Comparison of ENCODE assay signal across 8 mouse cellular contexts in the genomic region with DNA sequence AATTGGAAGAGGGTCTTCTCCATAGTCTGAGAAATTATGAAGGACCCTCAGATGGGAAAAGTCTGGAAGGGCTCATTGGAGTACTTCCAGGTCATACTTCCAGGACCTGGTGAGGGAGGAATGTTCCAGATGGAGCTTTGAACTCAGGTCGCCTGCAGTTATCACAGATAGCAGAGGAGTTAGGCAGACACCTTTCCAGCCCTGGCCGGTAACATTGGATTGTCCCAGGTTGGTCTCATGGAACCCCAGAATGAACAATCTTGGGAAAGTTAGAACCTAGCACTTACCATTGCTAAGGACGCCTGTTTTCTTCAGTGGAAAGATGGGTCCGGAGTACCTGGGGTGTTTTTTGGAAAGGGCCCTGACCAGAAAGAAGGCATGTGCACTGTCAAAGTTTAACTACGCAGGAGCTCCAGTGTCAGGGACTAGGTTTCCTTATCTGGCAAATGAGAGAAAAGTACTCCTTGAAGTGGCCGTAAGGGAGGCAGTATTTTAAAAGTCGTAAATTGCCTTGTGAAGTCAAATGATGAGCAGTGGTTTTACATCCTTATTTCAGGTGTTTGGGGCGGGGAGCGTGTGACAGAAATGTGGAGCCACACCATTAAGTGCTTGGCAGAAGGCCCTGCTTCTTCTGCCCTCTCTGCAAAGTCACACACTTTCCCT. TPM values are rescaled to one million over a fixed set of nuclear protein-coding genes. Genes with fewer than 3 reads are reported as not detected.
A peak's percentile ranks its signal among the peaks of the same experiment; 100 is the strongest.
DNase-seq lines count a peak whose midpoint lies in the region; ATAC-seq and TF ChIP-seq lines count a peak whose summit lies in the region.

No protein-coding gene starts in this region.

- H3K36me3 ChIP-seq in heart, embryonic 15.5 days, result peaks cover 10% of the 10 kb centered on the region; the same call in 1 of the 2 replicates
- H3K36me3 ChIP-seq in liver, embryonic 15.5 days (replicated peaks), result peaks cover 23% of the 10 kb centered on the region
- H3K36me3 ChIP-seq in stomach, embryonic 15.5 days, result peaks cover 12% of the 10 kb centered on the region; the same call in 1 of the 2 replicates

- H3K4me1 ChIP-seq in lung, adult 2 months (ENCODE audit: control insufficient read depth, insufficient read depth, low read length), result no peaks in the 10 kb centered on the region
- peaks cover 14% of the 10 kb centered on the region for H3K4me1 ChIP-seq in heart, embryonic 15.5 days (replicated peaks)
- H3K4me1 ChIP-seq in liver, embryonic 15.5 days (replicated peaks), result peaks cover 28% of the 10 kb centered on the region
- H3K4me1 ChIP-seq in stomach, embryonic 15.5 days, result peaks cover 6% of the 10 kb centered on the region; the same call in 1 of the 2 replicates

- H3K27me3 ChIP-seq in heart, embryonic 15.5 days, result peaks cover 9% of the 10 kb centered on the region; the same call in 1 of the 2 replicates
- H3K27me3 ChIP-seq in liver, embryonic 15.5 days, result 0 out of 2 replicates have a peak, but pooled peaks cover 9% of the 10 kb centered on the region
- H3K27me3 ChIP-seq in stomach, embryonic 15.5 days (replicated peaks), result no peaks in the 10 kb centered on the region

- no peak for ATAC-seq in heart, embryonic 15.5 days (replicated peaks; ENCODE audit: insufficient number of reproducible peaks, insufficient read depth, low FRiP score, low read depth)
- no peak for ATAC-seq in liver, embryonic 15.5 days (ENCODE audit: insufficient read depth)
- ATAC-seq in stomach, embryonic 15.5 days (ENCODE audit: insufficient read depth, low FRiP score, low read depth), result no peak

- peak overlapping the region; percentile 88 for H3K4me2 ChIP-seq in heart, embryonic 15.5 days
- peak overlapping the region; percentile 98 for H3K4me2 ChIP-seq in liver, embryonic 15.5 days
- peak overlapping the region; percentile 80 for H3K4me2 ChIP-seq in stomach, embryonic 15.5 days

- WGBS in lung, adult 2 months, result 59% methylated on average over 9 of the region's 9 CpGs
- WGBS in heart, embryonic 15.5 days, result 55% methylated on average over 9 of the region's 9 CpGs
- 41% methylated on average over 9 of the region's 9 CpGs for WGBS in liver, embryonic 15.5 days (ENCODE audit: insufficient replicate concordance)
- WGBS in stomach, embryonic 15.5 days, result 55% methylated on average over 9 of the region's 9 CpGs

- H3K4me3 ChIP-seq in lung, adult 2 months (replicated peaks; ENCODE audit: extremely low read depth, low read depth, low read length), result no peak overlapping the region
- peak overlapping the region; percentile 89 for H3K4me3 ChIP-seq in heart, embryonic 15.5 days
- peak overlapping the region; percentile 72 for H3K4me3 ChIP-seq in liver, embryonic 15.5 days (replicated peaks)
- peak overlapping the region; percentile 85 for H3K4me3 ChIP-seq in stomach, embryonic 15.5 days (replicated peaks)

- TF ChIP-seq CTCF in lung, adult 2 months (IDR thresholded peaks at IDR 0.05; ENCODE audit: insufficient read depth, low read length), result no peak

- no peak for TF ChIP-seq POLR2A in lung, adult 2 months (IDR thresholded peaks at IDR 0.05; ENCODE audit: borderline replicate concordance, extremely low read depth, low read depth, low read length)

- H3K9ac ChIP-seq in heart, embryonic 15.5 days, result peak overlapping the region; percentile 81
- H3K9ac ChIP-seq in liver, embryonic 15.5 days, result peak overlapping the region; percentile 66
- peak overlapping the region; percentile 80 for H3K9ac ChIP-seq in stomach, embryonic 15.5 days

- H3K9me3 ChIP-seq in heart, embryonic 15.5 days (replicated peaks), result no peaks in the 10 kb centered on the region
- H3K9me3 ChIP-seq in liver, embryonic 15.5 days (replicated peaks), result no peaks in the 10 kb centered on the region
- no peaks in the 10 kb centered on the region for H3K9me3 ChIP-seq in stomach, embryonic 15.5 days

- H3K27ac ChIP-seq in heart, embryonic 15.5 days, result peak overlapping the region; percentile 84; the same call in 1 of the 2 replicates
- H3K27ac ChIP-seq in liver, embryonic 15.5 days (replicated peaks), result no peak overlapping the region
- peak overlapping the region; percentile 84; the same call in 1 of the 2 replicates for H3K27ac ChIP-seq in stomach, embryonic 15.5 days

- peak; percentile 10 to 29 for DNase-seq in lung, adult 18-20 months
- no peak for DNase-seq in lung, adult 2 months
- no peak for DNase-seq in testis, postnatal 14 days (ENCODE audit: low spot score)
- no peak for DNase-seq in cerebellum, adult 9-10 months
- DNase-seq in thymus, postnatal 36 days, result no peak

RNA-seq across cellular contexts. Expression of a gene that starts 1.1 kb away (rescaled TPM):
- polyA plus RNA-seq in lung, adult 2 months (2012; rRNA removed), result 9.9 and 14.7 TPM in 2 replicates
- polyA plus RNA-seq in heart, embryonic 15.5 days (2015; fragmentation: Nextera tagmentation; extraction: Ambion mirVana), result 62.5 and 63.9 TPM in 2 replicates
- 37.3 and 39.1 TPM in 2 replicates for polyA plus RNA-seq in liver, embryonic 15.5 days (2015; fragmentation: Nextera tagmentation; extraction: Ambion mirVana)
- polyA plus RNA-seq in stomach, embryonic 15.5 days (2015; fragmentation: Nextera tagmentation; extraction: Ambion mirVana), result 88.3 and 92.9 TPM in 2 replicates

RNA-seq across cellular contexts. Expression of a gene that starts 25.8 kb away (rescaled TPM):
- 96.6 and 99.9 TPM in 2 replicates for polyA plus RNA-seq in lung, adult 2 months (2012; rRNA removed)
- 149 and 164 TPM in 2 replicates for polyA plus RNA-seq in heart, embryonic 15.5 days (2015; fragmentation: Nextera tagmentation; extraction: Ambion mirVana)
- 82.1 and 92.2 TPM in 2 replicates for polyA plus RNA-seq in liver, embryonic 15.5 days (2015; fragmentation: Nextera tagmentation; extraction: Ambion mirVana)
- polyA plus RNA-seq in stomach, embryonic 15.5 days (2015; fragmentation: Nextera tagmentation; extraction: Ambion mirVana), result 220 and 221 TPM in 2 replicates

RNA-seq across cellular contexts. Expression of a gene that starts 40.7 kb away (rescaled TPM):
- polyA plus RNA-seq in lung, adult 2 months (2012; rRNA removed), result not detected in 2 replicates
- not detected in 2 replicates for polyA plus RNA-seq in heart, embryonic 15.5 days (2015; fragmentation: Nextera tagmentation; extraction: Ambion mirVana)
- polyA plus RNA-seq in liver, embryonic 15.5 days (2015; fragmentation: Nextera tagmentation; extraction: Ambion mirVana), result not detected in 2 replicates
- not detected in 2 replicates for polyA plus RNA-seq in stomach, embryonic 15.5 days (2015; fragmentation: Nextera tagmentation; extraction: Ambion mirVana)

RNA-seq across cellular contexts. Expression of a gene that starts 44.2 kb away (rescaled TPM):
- 54.9 and 57.6 TPM in 2 replicates for polyA plus RNA-seq in lung, adult 2 months (2012; rRNA removed)
- 100 and 106 TPM in 2 replicates for polyA plus RNA-seq in heart, embryonic 15.5 days (2015; fragmentation: Nextera tagmentation; extraction: Ambion mirVana)
- 85.3 and 101 TPM in 2 replicates for polyA plus RNA-seq in liver, embryonic 15.5 days (2015; fragmentation: Nextera tagmentation; extraction: Ambion mirVana)
- 132 and 158 TPM in 2 replicates for polyA plus RNA-seq in stomach, embryonic 15.5 days (2015; fragmentation: Nextera tagmentation; extraction: Ambion mirVana)

Comparison
In these comparisons a context has a peak if more than half of its experiments do, and no peak if none do; other contexts are left out.
1. DNase-seq: peak in lung, adult 18-20 months (2 of 2); none in lung, adult 2 months (single experiment), testis, postnatal 14 days (single experiment), cerebellum, adult 9-10 months (single experiment) and thymus, postnatal 36 days (0 of 2).
2. Peak in every context shown above with its lines, with median percentiles within 50 percentile points of each other: H3K4me2 ChIP-seq and H3K9ac ChIP-seq.